In the genomic region with DNA sequence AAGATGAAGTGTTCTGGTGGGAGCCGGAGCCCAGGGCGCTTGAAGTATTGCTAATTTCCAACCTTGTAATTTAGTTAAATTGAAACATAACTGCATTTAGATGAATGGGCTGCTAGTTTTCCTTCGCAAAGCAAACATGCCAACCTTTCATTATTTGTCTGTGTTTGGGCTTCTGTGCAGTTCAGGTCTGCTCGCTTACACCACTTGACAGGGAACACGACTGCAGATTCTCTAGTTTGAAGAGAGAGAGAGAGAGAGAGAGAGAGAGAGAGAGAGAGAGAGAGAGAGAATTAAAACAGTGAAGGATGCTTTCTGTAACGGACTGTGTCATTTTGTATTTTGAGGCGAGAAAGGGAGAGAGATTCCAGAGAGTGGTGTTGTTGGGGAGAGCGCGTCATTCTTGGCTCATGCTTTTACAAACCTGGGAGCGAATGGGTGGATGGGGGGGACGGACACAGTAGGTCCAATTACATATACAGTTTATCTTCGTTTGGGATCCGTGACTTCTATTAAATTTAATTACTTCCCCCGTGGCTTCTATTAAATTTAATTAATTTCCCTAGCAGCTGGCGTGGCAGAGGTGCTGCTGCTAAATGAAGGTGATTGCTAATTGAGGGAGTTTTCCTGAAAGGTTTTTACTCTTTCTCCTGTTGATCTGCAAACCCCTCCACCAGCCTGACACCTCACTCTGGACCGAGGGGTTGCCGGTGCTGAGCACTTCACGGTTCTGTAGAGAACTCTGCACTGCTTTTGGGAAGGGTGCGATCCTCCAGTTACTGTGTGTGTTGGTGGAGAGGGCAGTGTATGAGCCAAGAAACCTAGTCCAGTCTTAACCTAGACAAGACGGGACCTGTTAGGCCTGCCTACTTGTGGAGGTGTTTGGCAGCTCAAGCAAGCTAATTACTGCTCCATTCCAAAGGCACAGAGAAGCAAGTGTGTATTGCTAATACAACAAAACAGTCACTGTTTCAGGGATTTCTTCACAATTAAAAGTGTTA, we compare ENCODE assay signal across 10 mouse cellular contexts.
DNase-seq lines count a peak whose midpoint lies in the region; ATAC-seq and TF ChIP-seq lines count a peak whose summit lies in the region.
"Had no signal": no experiment of that assay in that cellular context is flagged by ENCODE, and none has a peak within 500 bp of the region (broad histone marks: within the 10 kb centered on the region; RNA-seq: fewer than 3 reads in every experiment).

No protein-coding gene starts in this region.

- no peak for TF ChIP-seq CTCF in kidney, postnatal 0 days (IDR thresholded peaks at IDR 0.05; ENCODE audit: low read depth)
- TF ChIP-seq CTCF in forebrain, postnatal 0 days (IDR thresholded peaks at IDR 0.05; ENCODE audit: low read depth): no peak

- H3K4me1 ChIP-seq in kidney, postnatal 0 days (replicated peaks; ENCODE audit: insufficient read depth, low read length): no peaks in the 10 kb centered on the region
- H3K4me1 ChIP-seq in embryonic facial prominence, embryonic 13.5 days: no peaks in the 10 kb centered on the region
- no peaks in the 10 kb centered on the region; the same call in 1 of the 2 replicates for H3K4me1 ChIP-seq in forebrain, postnatal 0 days (ENCODE audit: insufficient read depth)
- peaks cover 8% of the 10 kb centered on the region; the same call in 1 of the 2 replicates for H3K4me1 ChIP-seq in midbrain, embryonic 15.5 days
- 0 out of 2 replicates have a peak, but pooled peaks cover 2% of the 10 kb centered on the region for H3K4me1 ChIP-seq in heart, embryonic 12.5 days (replicated peaks)

- no peaks in the 10 kb centered on the region for H3K36me3 ChIP-seq in kidney, postnatal 0 days (ENCODE audit: insufficient read depth, low read length)
- no peaks in the 10 kb centered on the region for H3K36me3 ChIP-seq in embryonic facial prominence, embryonic 13.5 days
- H3K36me3 ChIP-seq in forebrain, postnatal 0 days (ENCODE audit: insufficient read depth): no peaks in the 10 kb centered on the region
- no peaks in the 10 kb centered on the region for H3K36me3 ChIP-seq in midbrain, embryonic 15.5 days (replicated peaks)
- peaks cover 3% of the 10 kb centered on the region; the same call in 1 of the 2 replicates for H3K36me3 ChIP-seq in heart, embryonic 12.5 days

- H3K9ac ChIP-seq in kidney, postnatal 0 days (ENCODE audit: low read depth, low read length): no peak overlapping the region
- no peak overlapping the region for H3K9ac ChIP-seq in embryonic facial prominence, embryonic 13.5 days
- H3K9ac ChIP-seq in forebrain, postnatal 0 days: no peak overlapping the region
- no peak overlapping the region for H3K9ac ChIP-seq in midbrain, embryonic 15.5 days
- H3K9ac ChIP-seq in heart, embryonic 12.5 days: no peak overlapping the region

- H3K27me3 ChIP-seq in kidney, postnatal 0 days (ENCODE audit: insufficient read depth, low read length): no peaks in the 10 kb centered on the region
- H3K27me3 ChIP-seq in embryonic facial prominence, embryonic 13.5 days: no peaks in the 10 kb centered on the region
- H3K27me3 ChIP-seq in forebrain, postnatal 0 days (ENCODE audit: insufficient read depth, low read length): no peaks in the 10 kb centered on the region
- H3K27me3 ChIP-seq in midbrain, embryonic 15.5 days (replicated peaks): no peaks in the 10 kb centered on the region
- H3K27me3 ChIP-seq in heart, embryonic 12.5 days (replicated peaks): no peaks in the 10 kb centered on the region
- H3K27me3 ChIP-seq: CH12.LX had no signal

- 62% methylated on average over 20 of the region's 20 CpGs for WGBS in kidney, postnatal 0 days
- WGBS in embryonic facial prominence, embryonic 13.5 days: 56% methylated on average over 20 of the region's 20 CpGs
- 32% methylated on average over 20 of the region's 20 CpGs for WGBS in forebrain, postnatal 0 days
- WGBS in midbrain, embryonic 15.5 days: 62% methylated on average over 20 of the region's 20 CpGs
- WGBS in heart, embryonic 12.5 days: 79% methylated on average over 20 of the region's 20 CpGs

- no peak overlapping the region for H3K4me3 ChIP-seq in kidney, postnatal 0 days (replicated peaks; ENCODE audit: low read depth, low read length)
- H3K4me3 ChIP-seq in embryonic facial prominence, embryonic 13.5 days: no peak overlapping the region
- no peak overlapping the region; the same call in 1 of the 2 replicates for H3K4me3 ChIP-seq in forebrain, postnatal 0 days (ENCODE audit: low read depth, low read length)
- H3K4me3 ChIP-seq in midbrain, embryonic 15.5 days: no peak overlapping the region
- H3K4me3 ChIP-seq in heart, embryonic 12.5 days: no peak overlapping the region

- DNase-seq in kidney, postnatal 0 days (ENCODE audit: low spot score): peak; percentile 10
- no peak for DNase-seq in kidney, adult 18-20 months
- DNase-seq in forebrain, postnatal 0 days: peak; percentile 36
- DNase-seq: lung, adult 2 months; right cerebral cortex, adult 18-20 months had no signal

- H3K9me3 ChIP-seq in kidney, postnatal 0 days (replicated peaks; ENCODE audit: low read length): no peaks in the 10 kb centered on the region
- no peaks in the 10 kb centered on the region for H3K9me3 ChIP-seq in embryonic facial prominence, embryonic 13.5 days
- H3K9me3 ChIP-seq in forebrain, postnatal 0 days (ENCODE audit: low read length): no peaks in the 10 kb centered on the region
- H3K9me3 ChIP-seq in midbrain, embryonic 15.5 days: no peaks in the 10 kb centered on the region
- no peaks in the 10 kb centered on the region for H3K9me3 ChIP-seq in heart, embryonic 12.5 days (replicated peaks)

- no peak overlapping the region for H3K4me2 ChIP-seq in kidney, postnatal 0 days (ENCODE audit: low read length)
- peak overlapping the region; percentile 37 for H3K4me2 ChIP-seq in embryonic facial prominence, embryonic 13.5 days
- peak overlapping the region; percentile 31 for H3K4me2 ChIP-seq in forebrain, postnatal 0 days (ENCODE audit: low read depth)
- 0 out of 2 replicates have a peak overlapping the region, but pooled peaks have one; percentile 9 for H3K4me2 ChIP-seq in midbrain, embryonic 15.5 days
- H3K4me2 ChIP-seq in heart, embryonic 12.5 days: no peak overlapping the region

- no peak for ATAC-seq in kidney, postnatal 0 days (replicated peaks; ENCODE audit: low FRiP score, low read depth)
- ATAC-seq in embryonic facial prominence, embryonic 13.5 days (ENCODE audit: insufficient number of reproducible peaks, insufficient read depth, low FRiP score, low TSS enrichment, low read depth): 0 out of 2 replicates have a peak, but pooled peaks have one; percentile 26
- ATAC-seq in forebrain, postnatal 0 days: peak; percentile 52
- peak; percentile 80 for ATAC-seq in midbrain, embryonic 15.5 days (replicated peaks)
- no peak for ATAC-seq in erythroblast, adult 5-6 weeks (replicated peaks; ENCODE audit: low FRiP score, poor library complexity, severe bottlenecking)
- no peak for ATAC-seq in heart, embryonic 12.5 days (ENCODE audit: insufficient number of reproducible peaks, low FRiP score)

- no peak overlapping the region for H3K27ac ChIP-seq in kidney, postnatal 0 days
- H3K27ac ChIP-seq in embryonic facial prominence, embryonic 13.5 days: no peak overlapping the region; the same call in 1 of the 2 replicates
- no peak overlapping the region for H3K27ac ChIP-seq in forebrain, postnatal 0 days (ENCODE audit: low read depth, low read length)
- H3K27ac ChIP-seq in midbrain, embryonic 15.5 days: 0 out of 2 replicates have a peak overlapping the region, but pooled peaks have one; percentile 15
- no peak overlapping the region for H3K27ac ChIP-seq in heart, embryonic 12.5 days (ENCODE audit: poor library complexity, severe bottlenecking)

Comparison
In these comparisons a context has a peak if more than half of its experiments do, and no peak if none do; other contexts are left out.
1. ATAC-seq: peak in embryonic facial prominence, embryonic 13.5 days (single experiment), forebrain, postnatal 0 days (single experiment) and midbrain, embryonic 15.5 days (single experiment); none in kidney, postnatal 0 days (single experiment), erythroblast, adult 5-6 weeks (single experiment) and heart, embryonic 12.5 days (single experiment).
2. H3K4me2 ChIP-seq: peak in embryonic facial prominence, embryonic 13.5 days (single experiment), forebrain, postnatal 0 days (single experiment) and midbrain, embryonic 15.5 days (single experiment); none in kidney, postnatal 0 days (single experiment) and heart, embryonic 12.5 days (single experiment).